Mouse (Mus musculus): ENCODE data around the gene Spcs3.

GRCm38 (mm10) chr8:54565181-54565580, 35.4 kb upstream of the Spcs3 start:
- TF ChIP-seq POLR2A (IDR thresholded peaks at IDR 0.05; ENCODE audit: borderline replicate concordance, control insufficient read depth, low read depth, low read length), result no peak
- TF ChIP-seq CTCF (IDR thresholded peaks at IDR 0.05; ENCODE audit: control insufficient read depth, insufficient read depth, low read length), result no peak

All from bone marrow, adult 2 months (tissue).